Mouse (Mus musculus) layer of hippocampus, postnatal 10 days (tissue): ENCODE data around the gene Tmem104. TPM values are rescaled to one million over a fixed set of nuclear protein-coding genes. Genes with fewer than 3 reads are reported as not detected.

Experiments
- DNase-seq, 2 experiments: peaks; one replicate each; pipeline ENCODE4 v3.0.0; 2021; ENCODE audit warnings: low spot score in 2 of 2
- total RNA-seq, 2 experiments: library from RNA; stranded (reverse); gene quantifications; 2 replicates each; pipeline ENCODE4 v1.2.3; 2021

Gene Tmem104
- total RNA-seq, 2 experiments from 2014 or later, result 15.1 to 20.2 TPM

GRCm38 (mm10) chr11:115276780-115277603 lies 89.7 kb downstream of the Tmem104 start, which contains the start of gene Fdxr:
TSS of gene Fdxr (minus strand) at chr11:115277050.
- DNase-seq, result peak; percentile 94 to 96

GRCm38 (mm10) chr11:115277604-115277975 lies 90.3 kb downstream of the Tmem104 start:
- no peak for DNase-seq

GRCm38 (mm10) chr11:115278176-115278575 lies 90.9 kb downstream of the Tmem104 start:
- DNase-seq, result no peak

GRCm38 (mm10) chr11:115279726-115280125 lies 92.4 kb downstream of the Tmem104 start:
- no peak for DNase-seq

GRCm38 (mm10) chr11:115282295-115282694 lies 95.0 kb downstream of the Tmem104 start:
- DNase-seq, result peak; percentile 63 to 70

GRCm38 (mm10) chr11:115282723-115283485 lies 95.6 kb downstream of the Tmem104 start:
- DNase-seq, result peak in 1 of 2 experiments; percentile 52

GRCm38 (mm10) chr11:115283486-115283765 lies 96.1 kb downstream of the Tmem104 start:
- DNase-seq, result no peak

GRCm38 (mm10) chr11:115283891-115284620 lies 96.8 kb downstream of the Tmem104 start:
- DNase-seq, result no peak

GRCm38 (mm10) chr11:115285282-115285681 lies 98.0 kb downstream of the Tmem104 start:
- DNase-seq, result no peak

GRCm38 (mm10) chr11:115286201-115286993 lies 99.1 kb downstream of the Tmem104 start:
- peak in 1 of 2 experiments; percentile 49 for DNase-seq

- no peak for DNase-seq
These were observed 100.1 kb downstream of the Tmem104 start for GRCm38 (mm10) chr11:115287386-115287785.

GRCm38 (mm10) chr11:115288305-115288704 lies 101.0 kb downstream of the Tmem104 start:
- no peak for DNase-seq

GRCm38 (mm10) chr11:115289885-115290284 lies 102.6 kb downstream of the Tmem104 start:
- DNase-seq, result no peak

- no peak for DNase-seq
These were observed 103.0 kb downstream of the Tmem104 start for GRCm38 (mm10) chr11:115290314-115290713.

- DNase-seq, result no peak
These were observed 103.6 kb downstream of the Tmem104 start for GRCm38 (mm10) chr11:115290919-115291318.

GRCm38 (mm10) chr11:115291503-115291902 lies 104.2 kb downstream of the Tmem104 start:
- no peak for DNase-seq

- DNase-seq, result no peak
These were observed 105.5 kb downstream of the Tmem104 start for GRCm38 (mm10) chr11:115292631-115293375.

- DNase-seq, result no peak
These were observed 108.7 kb downstream of the Tmem104 start for GRCm38 (mm10) chr11:115295939-115296338.
